Mouse (Mus musculus) kidney, adult 2 months (tissue): ENCODE measurements around the gene Casc3. TPM values are rescaled to one million over a fixed set of nuclear protein-coding genes. Genes with fewer than 3 reads are reported as not detected.

Experiments used
- DNase-seq: peaks from one replicate; pipeline ENCODE4 v3.0.0; 2021
- H3K27ac ChIP-seq: fragments of 200-500 bp; 2 replicates; pipeline ENCODE4 v1.5.1; 2012; ENCODE audit warnings: low read depth, low read length, control low read depth, inconsistent platforms; ENCODE audit not compliant: insufficient read depth
- H3K27me3 ChIP-seq: fragments of 200-500 bp; replicated peaks from 2 replicates; pipeline ENCODE4 v1.6.1; 2012; ENCODE audit warnings: mild to moderate bottlenecking, moderate library complexity, low read length, inconsistent platforms; ENCODE audit not compliant: control insufficient read depth, insufficient read depth
- H3K36me3 ChIP-seq: fragments of 200-500 bp; 2 replicates; pipeline ENCODE4 v1.6.1; 2012; ENCODE audit warnings: mild to moderate bottlenecking, moderate library complexity, low read length, inconsistent platforms; ENCODE audit not compliant: control insufficient read depth, insufficient read depth
- H3K4me1 ChIP-seq: fragments of 200-500 bp; 2 replicates; pipeline ENCODE4 v1.6.1; 2011; ENCODE audit warnings: low read length; ENCODE audit not compliant: control insufficient read depth, insufficient read depth
- H3K4me3 ChIP-seq: fragments of 200-500 bp; 2 replicates; pipeline ENCODE4 v1.5.1; 2011; ENCODE audit warnings: mild to moderate bottlenecking, low read depth, low read length, control low read depth; ENCODE audit not compliant: insufficient read depth
- CTCF ChIP-seq: fragments of 200-500 bp; conservative IDR thresholded peaks from 2 replicates; pipeline ENCODE4 v1.5.1; 2011; ENCODE audit warnings: low read depth, mild to moderate bottlenecking, control low read depth, low read length, moderate library complexity, mixed read lengths; ENCODE audit not compliant: insufficient read depth, insufficient read length
- POLR2A ChIP-seq: fragments of 200-500 bp; IDR thresholded peaks from one replicate; pipeline ENCODE4 v1.6.1; 2011; ENCODE audit warnings: low read depth, low read length, control low read depth
- WGBS: fragments of 180-500 bp; shearing (Covaris S2); methylation state at CpG from one replicate; pipeline ENCODE4 v1.1.7; 2018; 5-methylcytosine and 5-hydroxymethylcytosine counted together
- polyA plus RNA-seq: library from polyadenylated mRNA; depleted of rRNA; stranded (reverse); fragments of >200 nt; gene quantifications from 2 replicates; pipeline ENCODE4 v1.2.3, GENCODE M21; 2012; rRNA removed

Gene Casc3
- polyA plus RNA-seq = 21.0 and 24.5 TPM in 2 replicates

DNA sequence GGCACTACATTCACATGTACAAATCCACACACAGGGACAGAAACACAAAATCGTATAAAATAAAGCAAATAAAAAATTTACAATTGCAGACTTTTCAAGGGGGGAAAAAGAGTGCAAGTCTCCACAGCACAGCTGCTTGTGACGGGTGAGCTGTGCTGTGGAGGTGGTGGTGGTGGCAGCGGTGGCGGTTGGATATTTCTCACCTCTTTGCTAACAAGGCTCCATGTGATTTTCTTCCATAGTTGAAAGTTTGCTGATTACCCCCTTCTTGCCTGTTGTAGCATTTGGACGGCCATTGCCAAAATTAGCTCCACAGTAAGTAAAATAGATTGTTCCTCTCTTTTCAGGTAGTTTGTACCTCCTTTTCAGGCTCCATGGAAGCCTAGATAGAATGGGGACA lies at the start of gene Casc3:
Gene Casc3 (plus strand): TSS at position 301 of the 400 bp plus-strand sequence.
- Histone ChIP-seq H3K4me3 (no peak within 1 kb of the TSS), H3K36me3 (peaks cover 9% of the 10 kb centered on the region), H3K27ac (no peak within 1 kb of the TSS), H3K27me3 (no peaks in the 10 kb centered on the region), H3K4me1 (0 out of 2 replicates have a peak, but pooled peaks cover 3% of the 10 kb centered on the region)
- WGBS = 94% methylated on average over 5 of the region's 5 CpGs
- TF ChIP-seq CTCF (no peak), POLR2A (no peak)
- no peak for DNase-seq

DNA sequence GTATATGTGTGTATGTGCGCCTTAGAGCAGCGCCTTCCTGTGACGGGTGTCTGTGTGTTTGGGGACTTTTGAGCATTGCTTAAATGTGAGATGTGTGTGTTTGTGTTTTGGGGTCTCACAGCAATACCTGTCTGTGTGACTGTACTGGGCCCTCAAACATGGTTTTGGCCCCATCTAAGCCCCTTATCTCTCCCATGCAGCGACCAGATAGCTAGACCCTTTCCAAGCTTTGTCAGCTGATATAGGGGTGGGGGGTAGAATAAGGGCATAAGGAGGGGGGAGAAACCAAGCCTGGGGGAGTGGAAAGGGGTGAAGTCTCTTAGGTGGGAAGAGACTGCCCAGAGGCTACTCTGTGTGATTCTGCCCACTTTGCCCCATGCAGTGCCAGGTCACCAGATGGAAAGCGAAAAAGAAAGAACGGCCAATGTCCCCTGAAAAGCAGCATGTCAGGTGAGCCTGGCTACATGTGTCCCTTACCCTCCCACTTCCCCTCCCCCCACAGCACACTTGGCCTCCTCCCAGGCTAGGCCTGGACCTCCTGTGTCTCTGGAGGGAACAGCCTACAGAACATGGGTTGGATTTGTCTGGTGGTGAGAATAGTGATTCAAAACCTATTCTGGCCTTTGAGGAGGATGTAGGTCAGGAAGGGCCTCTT lies 48.9 kb upstream of the Casc3 start:
- Histone ChIP-seq H3K4me1 (peaks cover 42% of the 10 kb centered on the region), H3K27me3 (no peaks in the 10 kb centered on the region), H3K36me3 (no peaks in the 10 kb centered on the region), H3K27ac (no peak overlapping the region), H3K4me3 (no peak overlapping the region)
- peak; percentile 32 for DNase-seq
- no peak for TF ChIP-seq POLR2A
- no peak for TF ChIP-seq CTCF
- WGBS = 76% methylated on average over 6 of the region's 6 CpGs

DNA sequence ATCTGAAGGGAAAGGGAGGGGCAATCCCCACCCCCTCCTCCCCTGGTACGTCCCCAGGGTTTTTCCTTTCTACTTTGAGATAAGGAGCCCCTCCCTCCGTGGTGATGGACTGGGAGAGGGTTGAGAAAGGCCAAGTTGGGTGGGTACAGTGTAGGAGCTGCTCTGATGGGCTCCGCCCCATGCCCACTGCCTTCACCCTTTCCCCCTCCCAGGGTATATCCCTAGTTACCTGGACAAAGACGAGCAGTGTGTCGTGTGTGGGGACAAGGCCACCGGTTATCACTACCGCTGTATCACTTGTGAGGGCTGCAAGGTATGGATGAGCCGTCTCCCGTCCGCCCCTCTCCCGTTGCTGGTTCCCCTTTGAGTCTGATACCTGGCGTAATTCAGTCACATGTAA lies 48.0 kb upstream of the Casc3 start:
- Histone ChIP-seq H3K27me3 (no peaks in the 10 kb centered on the region), H3K4me1 (peaks cover 34% of the 10 kb centered on the region), H3K27ac (no peak overlapping the region), H3K4me3 (no peak overlapping the region), H3K36me3 (no peaks in the 10 kb centered on the region)
- no peak for DNase-seq
- no peak for TF ChIP-seq POLR2A
- 91% methylated on average over 12 of the region's 12 CpGs for WGBS

DNA sequence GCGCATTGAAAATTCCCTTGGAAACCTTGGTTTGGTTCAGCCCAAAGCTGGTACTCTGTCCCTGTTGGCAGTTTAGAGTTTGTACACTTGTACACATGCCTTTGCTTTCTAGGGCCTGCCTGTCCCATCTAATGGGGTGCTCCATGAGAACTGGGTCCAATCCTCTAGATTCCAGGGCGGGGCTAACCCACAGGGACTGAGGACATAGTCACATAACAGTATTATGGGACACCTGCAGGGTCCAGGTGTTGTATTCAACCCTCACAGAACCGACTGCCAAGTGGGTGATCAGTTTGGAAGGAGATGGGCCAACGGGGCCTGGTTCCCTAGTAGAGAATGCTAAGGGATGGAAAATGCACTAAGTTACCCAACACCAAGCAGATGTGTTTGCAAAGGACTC lies 42.8 kb upstream of the Casc3 start:
- WGBS = 96% methylated on average over 4 of the region's 4 CpGs
- H3K4me1 ChIP-seq = no peaks in the 10 kb centered on the region
- H3K27me3 ChIP-seq = no peaks in the 10 kb centered on the region
- H3K4me3 ChIP-seq = no peak overlapping the region
- TF ChIP-seq POLR2A = no peak
- TF ChIP-seq CTCF = no peak
- no peaks in the 10 kb centered on the region for H3K36me3 ChIP-seq
- DNase-seq = no peak
- no peak overlapping the region for H3K27ac ChIP-seq

DNA sequence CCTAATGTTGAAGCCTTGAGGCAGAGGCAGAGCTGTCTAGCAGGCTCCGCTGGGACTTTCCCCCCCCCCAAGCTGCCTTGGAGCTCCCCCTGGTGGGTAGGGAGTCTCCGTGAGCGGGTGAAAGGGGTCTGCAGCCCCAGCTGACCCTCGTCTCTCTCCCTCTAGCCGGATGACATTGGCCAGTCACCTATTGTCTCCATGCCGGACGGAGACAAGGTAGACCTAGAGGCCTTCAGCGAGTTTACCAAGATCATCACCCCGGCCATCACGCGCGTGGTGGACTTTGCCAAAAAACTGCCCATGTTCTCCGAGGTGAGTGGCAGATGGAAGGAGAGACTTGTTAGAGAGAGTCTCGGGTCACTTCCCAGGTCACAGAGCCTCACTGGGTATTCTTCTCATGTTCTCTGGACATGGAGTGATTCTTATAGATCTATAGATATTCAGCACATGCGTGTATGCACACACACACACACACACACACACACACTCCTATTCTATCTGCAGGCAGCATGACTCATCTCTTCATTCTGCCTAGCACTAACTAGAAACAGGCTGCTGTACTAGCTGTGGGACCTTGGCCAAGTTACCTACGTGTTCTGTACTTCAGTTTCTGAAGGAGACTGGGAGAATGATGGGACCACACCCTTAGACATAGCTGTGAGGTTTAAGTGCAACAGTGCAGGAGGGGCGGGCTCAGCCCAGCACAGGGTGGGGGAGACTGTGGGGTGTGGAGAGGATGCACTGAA lies 41.8 kb upstream of the Casc3 start:
- no peak for TF ChIP-seq POLR2A
- peak; percentile 39 for TF ChIP-seq CTCF
- Histone ChIP-seq H3K36me3 (no peaks in the 10 kb centered on the region; the same call in 1 of the 2 replicates), H3K4me3 (no peak overlapping the region), H3K4me1 (peaks cover 3% of the 10 kb centered on the region; the same call in 1 of the 2 replicates), H3K27ac (no peak overlapping the region), H3K27me3 (no peaks in the 10 kb centered on the region)
- WGBS = 54% methylated on average over 17 of the region's 17 CpGs
- peak; percentile 67 for DNase-seq

DNA sequence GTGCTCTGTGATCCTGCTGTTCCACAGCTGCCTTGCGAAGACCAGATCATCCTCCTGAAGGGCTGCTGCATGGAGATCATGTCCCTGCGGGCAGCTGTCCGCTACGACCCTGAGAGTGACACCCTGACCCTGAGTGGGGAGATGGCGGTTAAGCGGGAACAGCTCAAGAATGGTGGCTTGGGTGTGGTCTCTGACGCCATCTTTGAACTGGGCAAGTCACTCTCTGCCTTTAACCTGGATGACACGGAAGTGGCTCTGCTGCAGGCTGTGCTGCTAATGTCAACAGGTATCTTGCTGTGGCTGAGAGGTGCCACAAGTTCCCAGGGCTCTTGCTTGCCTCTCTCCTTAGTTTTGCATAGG lies 41.2 kb upstream of the Casc3 start:
- no peak for DNase-seq
- 88% methylated on average over 8 of the region's 8 CpGs for whole genome bisulfite sequencing
- Histone ChIP-seq H3K4me1 (peaks cover 3% of the 10 kb centered on the region; the same call in 1 of the 2 replicates), H3K4me3 (no peak overlapping the region), H3K27ac (no peak overlapping the region), H3K36me3 (peaks cover 5% of the 10 kb centered on the region), H3K27me3 (no peaks in the 10 kb centered on the region)
- TF ChIP-seq POLR2A = no peak
- no peak for TF ChIP-seq CTCF

DNA sequence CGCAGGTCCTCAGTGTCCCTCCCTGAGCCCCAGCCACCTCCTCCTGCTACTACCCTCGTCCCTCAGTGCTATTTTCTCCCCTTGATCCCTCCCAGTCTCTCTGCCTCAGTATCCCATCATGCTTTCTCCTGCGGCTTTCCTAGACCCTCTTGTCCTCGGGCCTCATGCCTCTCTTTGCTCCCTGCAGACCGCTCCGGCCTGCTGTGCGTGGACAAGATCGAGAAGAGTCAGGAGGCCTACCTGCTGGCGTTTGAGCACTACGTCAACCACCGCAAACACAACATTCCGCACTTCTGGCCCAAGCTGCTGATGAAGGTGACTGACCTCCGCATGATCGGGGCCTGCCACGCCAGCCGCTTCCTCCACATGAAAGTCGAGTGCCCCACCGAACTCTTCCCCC lies 40.6 kb upstream of the Casc3 start:
- Histone ChIP-seq H3K36me3 (peaks cover 10% of the 10 kb centered on the region), H3K4me3 (no peak overlapping the region), H3K4me1 (peaks cover 5% of the 10 kb centered on the region; the same call in 1 of the 2 replicates), H3K27me3 (no peaks in the 10 kb centered on the region), H3K27ac (no peak overlapping the region)
- WGBS = 80% methylated on average over 18 of the region's 18 CpGs
- DNase-seq = no peak
- TF ChIP-seq CTCF (no peak), POLR2A (no peak)
